Mouse (Mus musculus): ENCODE results near the gene Sertad2. TPM values are rescaled to one million over a fixed set of nuclear protein-coding genes. Genes with fewer than 3 reads are reported as not detected.

The Sertad2 gene
- polyA plus RNA-seq, 1 experiment = 11.5 TPM

DNA sequence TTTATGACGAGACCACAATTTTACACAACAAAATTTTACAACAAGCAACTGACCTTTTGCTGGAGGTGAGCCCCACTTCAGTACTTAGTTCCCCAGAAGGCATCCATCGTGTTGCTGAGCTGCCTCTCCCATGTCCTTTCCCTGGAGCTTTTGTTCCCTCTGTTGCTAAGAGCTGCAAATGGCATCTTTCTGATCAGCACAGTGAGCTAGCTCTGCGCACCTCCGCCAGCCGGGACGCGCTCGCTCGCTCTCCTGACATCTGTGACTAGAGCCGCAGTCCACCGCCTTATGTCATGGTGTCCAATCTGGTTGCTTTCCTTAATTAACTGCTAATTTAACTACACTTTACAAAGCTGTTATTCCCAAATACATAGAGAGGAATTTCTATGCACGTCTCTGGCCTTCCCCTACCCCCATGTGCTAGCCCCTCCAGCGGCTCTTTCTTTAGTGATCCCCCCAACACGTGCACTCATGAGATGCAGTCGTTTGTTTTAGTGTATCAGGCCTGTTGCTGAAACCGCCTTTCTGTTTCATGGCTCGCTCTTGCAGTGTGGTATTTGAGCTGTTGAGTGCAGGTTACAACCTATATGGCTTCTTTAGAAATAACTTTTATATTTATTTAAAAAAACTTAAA, 107.1 kb downstream of the Sertad2 start:
- Histone ChIP-seq H3K4me3 (replicated peaks) (no peak overlapping the region), H3K9me3 (no peaks in the 10 kb centered on the region), H3K4me1 (peaks cover 46% of the 10 kb centered on the region), H3K36me3 (replicated peaks; ENCODE audit: low read length) (peaks cover 85% of the 10 kb centered on the region), H3K27me3 (replicated peaks) (no peaks in the 10 kb centered on the region)
- TF ChIP-seq GATA1 (IDR thresholded peaks at IDR 0.05; ENCODE audit: borderline replicate concordance, low read length) (no peak), FLI1 (IDR thresholded peaks at IDR 0.05; ENCODE audit: low read length) (no peak)

GRCm38 (mm10) chr11:20651166-20651565, 108.1 kb downstream of the Sertad2 start:
- Histone ChIP-seq H3K4me3 (replicated peaks) (no peak overlapping the region), H3K27me3 (replicated peaks) (no peaks in the 10 kb centered on the region), H3K36me3 (replicated peaks; ENCODE audit: low read length) (peaks cover 83% of the 10 kb centered on the region), H3K4me1 (peaks cover 48% of the 10 kb centered on the region), H3K9me3 (no peaks in the 10 kb centered on the region)
- no peak for TF ChIP-seq FLI1 (IDR thresholded peaks at IDR 0.05; ENCODE audit: low read length)
- TF ChIP-seq GATA1 (IDR thresholded peaks at IDR 0.05; ENCODE audit: borderline replicate concordance, low read length) = no peak

DNA sequence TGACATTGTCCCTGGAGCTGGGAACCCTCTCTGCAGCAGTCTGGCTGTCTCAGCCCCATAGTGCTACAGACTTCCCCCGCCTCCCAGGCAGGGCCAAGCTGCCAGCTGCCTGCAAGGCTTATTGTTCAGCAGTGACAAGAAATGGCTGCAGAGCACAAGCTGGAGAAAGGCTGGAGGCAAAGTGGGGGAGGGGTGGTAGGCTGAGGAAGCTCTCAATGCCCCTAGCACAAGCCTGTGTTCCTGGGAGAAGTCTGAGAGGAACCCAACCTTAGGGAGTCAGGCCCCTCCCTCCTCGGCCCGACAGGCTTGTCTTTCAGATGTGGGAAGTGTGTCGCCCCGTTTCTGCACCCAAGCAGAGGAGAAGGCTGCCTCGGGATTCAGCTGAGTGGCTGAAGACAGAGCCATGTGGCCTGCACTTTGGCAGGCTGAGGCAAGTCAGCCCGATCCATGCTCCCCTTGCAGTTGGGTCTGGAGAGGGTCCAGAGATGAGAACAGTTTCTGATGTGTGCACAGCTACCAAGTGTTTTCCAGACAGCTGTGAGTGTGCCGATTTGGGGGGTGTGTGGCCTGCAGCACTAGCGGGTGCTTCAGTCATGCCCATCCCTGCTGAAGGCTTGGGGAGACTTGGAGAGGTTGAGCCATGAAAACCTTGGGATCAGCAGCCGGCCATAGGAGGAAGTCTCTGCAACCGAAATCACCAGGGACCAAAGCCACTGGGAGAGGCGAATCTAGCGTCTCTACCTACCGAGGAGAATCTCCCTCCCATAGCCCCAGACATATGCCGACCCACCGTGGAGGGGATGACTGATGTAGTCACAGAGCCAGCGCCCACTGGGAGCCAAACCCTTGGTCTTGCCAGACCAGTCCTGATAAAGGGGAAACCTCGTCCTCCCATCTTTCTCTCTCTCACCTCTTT, 113.0 kb downstream of the Sertad2 start:
- Histone ChIP-seq H3K27me3 (replicated peaks) (peaks cover 6% of the 10 kb centered on the region), H3K9me3 (no peaks in the 10 kb centered on the region), H3K36me3 (replicated peaks; ENCODE audit: low read length) (peaks cover 38% of the 10 kb centered on the region), H3K4me3 (replicated peaks) (peak overlapping the region; percentile 40), H3K4me1 (peaks cover 41% of the 10 kb centered on the region)
- TF ChIP-seq FLI1 (IDR thresholded peaks at IDR 0.05; ENCODE audit: low read length) (no peak), GATA1 (IDR thresholded peaks at IDR 0.05; ENCODE audit: borderline replicate concordance, low read length) (no peak)

DNA sequence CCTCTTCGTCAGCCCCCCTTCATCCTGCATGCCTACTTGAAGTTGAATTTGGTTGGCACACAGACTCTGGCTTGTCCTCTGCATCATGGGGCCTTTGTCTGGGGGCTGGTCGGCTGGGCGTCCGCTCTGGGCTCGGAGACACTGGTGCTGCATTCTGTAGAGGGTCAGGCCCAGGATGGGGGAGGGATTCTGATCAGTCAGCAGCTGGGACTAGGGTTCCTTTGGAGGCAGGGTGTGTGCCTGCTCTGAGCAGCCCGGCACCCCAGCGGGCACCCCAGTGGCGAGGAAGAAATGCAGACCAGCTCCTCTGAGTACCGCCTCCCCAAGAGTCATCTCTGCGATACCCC, 113.6 kb downstream of the Sertad2 start:
- Histone ChIP-seq H3K9me3 (no peaks in the 10 kb centered on the region), H3K4me1 (peaks cover 47% of the 10 kb centered on the region), H3K4me3 (replicated peaks) (peak overlapping the region; percentile 14), H3K36me3 (replicated peaks; ENCODE audit: low read length) (peaks cover 32% of the 10 kb centered on the region), H3K27me3 (replicated peaks) (peaks cover 6% of the 10 kb centered on the region)
- TF ChIP-seq FLI1 (IDR thresholded peaks at IDR 0.05; ENCODE audit: low read length) = no peak
- TF ChIP-seq GATA1 (IDR thresholded peaks at IDR 0.05; ENCODE audit: borderline replicate concordance, low read length) = no peak

GRCm38 (mm10) chr11:20659094-20659493, 116.0 kb downstream of the Sertad2 start:
- Histone ChIP-seq H3K4me1 (peaks cover 55% of the 10 kb centered on the region), H3K9me3 (peaks cover 6% of the 10 kb centered on the region; the same call in 1 of the 2 replicates), H3K27me3 (replicated peaks) (peaks cover 14% of the 10 kb centered on the region), H3K4me3 (replicated peaks) (no peak overlapping the region), H3K36me3 (replicated peaks; ENCODE audit: low read length) (peaks cover 10% of the 10 kb centered on the region)
- TF ChIP-seq GATA1 (IDR thresholded peaks at IDR 0.05; ENCODE audit: borderline replicate concordance, low read length) (no peak), FLI1 (IDR thresholded peaks at IDR 0.05; ENCODE audit: low read length) (no peak)

GRCm38 (mm10) chr11:20660111-20661097, 117.4 kb downstream of the Sertad2 start:
- Histone ChIP-seq H3K36me3 (replicated peaks; ENCODE audit: low read length) (no peaks in the 10 kb centered on the region), H3K9me3 (peaks cover 6% of the 10 kb centered on the region; the same call in 1 of the 2 replicates), H3K4me3 (replicated peaks) (no peak overlapping the region), H3K4me1 (peaks cover 43% of the 10 kb centered on the region), H3K27me3 (replicated peaks) (peaks cover 16% of the 10 kb centered on the region)
- TF ChIP-seq GATA1 (IDR thresholded peaks at IDR 0.05; ENCODE audit: borderline replicate concordance, low read length) (no peak), FLI1 (IDR thresholded peaks at IDR 0.05; ENCODE audit: low read length) (no peak)

GRCm38 (mm10) chr11:20661652-20662051, 118.6 kb downstream of the Sertad2 start:
- Histone ChIP-seq H3K27me3 (replicated peaks) (peaks cover 16% of the 10 kb centered on the region), H3K4me3 (replicated peaks) (peak overlapping the region; percentile 28), H3K4me1 (peaks cover 38% of the 10 kb centered on the region), H3K36me3 (replicated peaks; ENCODE audit: low read length) (no peaks in the 10 kb centered on the region), H3K9me3 (peaks cover 6% of the 10 kb centered on the region; the same call in 1 of the 2 replicates)
- TF ChIP-seq FLI1 (IDR thresholded peaks at IDR 0.05; ENCODE audit: low read length) (no peak), GATA1 (IDR thresholded peaks at IDR 0.05; ENCODE audit: borderline replicate concordance, low read length) (no peak)

DNA sequence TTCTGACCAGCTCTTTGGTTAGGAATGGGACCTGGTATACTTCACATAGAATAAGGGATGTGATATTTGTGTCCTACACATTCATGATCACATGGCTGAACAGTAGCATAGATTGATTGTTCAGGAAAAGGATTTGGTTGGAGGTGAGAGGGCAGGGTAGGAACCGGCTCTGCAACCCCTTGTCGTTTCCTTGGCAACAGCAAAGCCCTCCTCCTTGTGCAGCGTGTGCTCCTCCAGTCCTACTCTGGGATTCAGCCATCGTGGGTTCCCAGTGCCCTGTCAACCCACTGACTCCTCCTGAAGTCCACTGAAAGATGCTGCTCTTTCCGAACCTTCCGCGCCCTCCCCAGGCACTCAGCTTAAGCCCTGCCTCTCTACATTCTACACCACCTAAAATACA, 119.8 kb downstream of the Sertad2 start:
- peaks cover 16% of the 10 kb centered on the region for H3K27me3 ChIP-seq (replicated peaks)
- peaks cover 6% of the 10 kb centered on the region; the same call in 1 of the 2 replicates for H3K9me3 ChIP-seq

DNA sequence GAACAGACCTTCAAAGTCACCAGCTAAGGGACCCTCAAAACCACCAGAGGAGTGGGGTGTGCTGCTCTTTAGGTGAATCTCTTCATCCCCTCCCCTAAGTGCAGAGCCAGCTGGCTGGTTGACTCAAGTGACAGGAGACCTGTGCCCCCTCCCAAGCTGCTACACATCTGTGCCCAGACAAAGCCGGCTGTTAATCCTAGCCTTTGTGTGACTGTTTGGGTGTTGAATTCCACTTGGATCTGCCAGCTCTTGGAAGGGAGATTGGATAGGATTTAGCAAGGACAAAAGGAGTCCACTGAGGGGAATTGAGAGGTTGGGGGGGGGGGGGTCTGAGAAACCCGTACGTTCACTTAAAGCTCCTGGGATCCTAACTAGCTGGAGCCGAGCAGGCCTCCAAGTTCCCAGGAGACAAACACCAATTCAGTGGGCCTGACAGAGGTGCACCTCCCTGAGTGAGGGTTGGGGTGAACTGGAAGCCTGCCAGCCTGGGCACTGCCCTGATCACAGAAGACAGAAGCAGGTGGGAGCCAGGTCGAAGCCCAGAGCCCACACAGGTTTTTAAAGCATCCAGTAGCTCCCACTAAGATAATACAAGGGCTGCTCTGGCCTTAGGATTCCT, 120.6 kb downstream of the Sertad2 start:
- TF ChIP-seq GATA1 (IDR thresholded peaks at IDR 0.05; ENCODE audit: borderline replicate concordance, low read length) (no peak), FLI1 (IDR thresholded peaks at IDR 0.05; ENCODE audit: low read length) (no peak)

More for the DNA sequence above, 119.8 kb downstream of the Sertad2 start:
- Histone ChIP-seq H3K4me3 (replicated peaks) (no peak overlapping the region), H3K4me1 (peaks cover 29% of the 10 kb centered on the region), H3K36me3 (replicated peaks; ENCODE audit: low read length) (no peaks in the 10 kb centered on the region)
- TF ChIP-seq FLI1 (IDR thresholded peaks at IDR 0.05; ENCODE audit: low read length) (no peak), GATA1 (IDR thresholded peaks at IDR 0.05; ENCODE audit: borderline replicate concordance, low read length) (no peak)

More for the DNA sequence above, 120.6 kb downstream of the Sertad2 start:
- Histone ChIP-seq H3K9me3 (peaks cover 6% of the 10 kb centered on the region; the same call in 1 of the 2 replicates), H3K4me1 (peaks cover 29% of the 10 kb centered on the region), H3K36me3 (replicated peaks; ENCODE audit: low read length) (no peaks in the 10 kb centered on the region), H3K27me3 (replicated peaks) (peaks cover 14% of the 10 kb centered on the region), H3K4me3 (replicated peaks) (no peak overlapping the region)

Data from megakaryocyte, embryonic 14.5 days (primary cell).